ENCODE assay signal across 9 mouse cellular contexts in the genomic region with DNA sequence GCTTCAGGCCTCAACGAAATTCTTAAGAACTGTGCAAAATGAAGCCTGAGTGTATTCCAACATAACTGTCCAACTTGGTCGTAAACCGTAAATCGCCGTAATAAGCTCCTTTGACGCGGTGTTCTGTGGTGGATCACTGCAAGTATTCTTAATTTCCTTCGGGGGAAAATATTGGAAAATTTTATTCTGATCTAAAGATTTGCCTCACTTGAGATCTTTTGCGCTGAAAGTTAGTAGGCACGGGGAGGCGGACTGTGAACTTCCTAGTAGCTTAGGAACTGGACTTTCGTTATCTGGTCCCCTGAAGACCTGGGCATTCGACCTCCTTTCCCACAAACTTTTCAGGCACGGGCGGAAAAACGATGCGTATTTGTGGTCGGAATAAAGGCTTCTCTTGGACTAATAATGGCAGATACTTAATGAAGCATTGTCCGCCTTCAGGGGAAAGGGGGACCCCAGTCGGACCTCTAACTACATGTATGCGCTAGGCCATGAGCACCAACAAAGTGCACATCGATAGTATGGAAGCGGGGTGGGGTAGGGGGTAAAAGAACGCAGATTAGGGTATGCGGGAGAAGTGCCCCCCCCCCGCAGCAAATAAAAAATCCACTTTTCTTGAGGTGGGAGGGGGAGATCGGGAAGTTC.
DNase-seq lines count a peak whose midpoint lies in the region; ATAC-seq and TF ChIP-seq lines count a peak whose summit lies in the region.
"Had no signal": no experiment of that assay in that cellular context is flagged by ENCODE, and none has a peak within 500 bp of the region (broad histone marks: within the 10 kb centered on the region; RNA-seq: fewer than 3 reads in every experiment).

No protein-coding gene starts in this region.

- peak overlapping the region; percentile 35 for H3K4me3 ChIP-seq in gastrocnemius, adult 2 months
- peak overlapping the region; percentile 69 for H3K4me3 ChIP-seq in forebrain, embryonic 16.5 days (replicated peaks; ENCODE audit: low read length)
- H3K4me3 ChIP-seq in midbrain, embryonic 16.5 days (ENCODE audit: low read depth, low read length), result peak overlapping the region; percentile 44
- no peak overlapping the region for H3K4me3 ChIP-seq in heart, embryonic 10.5 days

- peaks cover 13% of the 10 kb centered on the region for H3K4me1 ChIP-seq in forebrain, embryonic 16.5 days (replicated peaks; ENCODE audit: control insufficient read depth, insufficient read depth, low read length)
- peaks cover 9% of the 10 kb centered on the region; the same call in 1 of the 2 replicates for H3K4me1 ChIP-seq in midbrain, embryonic 16.5 days (ENCODE audit: control insufficient read depth, insufficient read depth, low read length)
- peaks cover 8% of the 10 kb centered on the region for H3K4me1 ChIP-seq in heart, embryonic 10.5 days

- 1% methylated on average over 27 of the region's 27 CpGs for WGBS in forebrain, embryonic 16.5 days
- WGBS in midbrain, embryonic 16.5 days, result 3% methylated on average over 27 of the region's 27 CpGs
- WGBS in heart, embryonic 10.5 days, result 5% methylated on average over 27 of the region's 27 CpGs

- TF ChIP-seq CTCF in gastrocnemius, adult 2 months (IDR thresholded peaks at IDR 0.05), result no peak

- no peak for DNase-seq in gastrocnemius, adult 2 months
- no peak for DNase-seq in gastrocnemius, adult 18-20 months (ENCODE audit: low spot score)
- peak; percentile 44 to 64 for DNase-seq in cerebellum, postnatal 10 days
- no peak for DNase-seq in yolk sac, embryonic 10.5 days (ENCODE audit: low spot score)
- no peak for DNase-seq in adrenal gland, postnatal 4 days (ENCODE audit: low spot score in 2 of 2)
- DNase-seq in heart, embryonic 10.5 days (ENCODE audit: low spot score), result no peak
- DNase-seq: kidney, postnatal 25 days had no signal

- no peaks in the 10 kb centered on the region for H3K9me3 ChIP-seq in forebrain, embryonic 16.5 days (ENCODE audit: control insufficient read depth, low read length)
- no peaks in the 10 kb centered on the region for H3K9me3 ChIP-seq in midbrain, embryonic 16.5 days (replicated peaks; ENCODE audit: control insufficient read depth, low read length, poor library complexity, severe bottlenecking)
- no peaks in the 10 kb centered on the region for H3K9me3 ChIP-seq in heart, embryonic 10.5 days

- H3K27me3 ChIP-seq in forebrain, embryonic 16.5 days (replicated peaks; ENCODE audit: control insufficient read depth, insufficient read depth, low read length), result no peaks in the 10 kb centered on the region
- H3K27me3 ChIP-seq in midbrain, embryonic 16.5 days (ENCODE audit: control insufficient read depth, insufficient read depth, low read depth, low read length), result peaks cover 6% of the 10 kb centered on the region; the same call in 1 of the 2 replicates
- H3K27me3 ChIP-seq in heart, embryonic 10.5 days (ENCODE audit: insufficient read depth, poor library complexity, severe bottlenecking), result peaks cover 99% of the 10 kb centered on the region

- no peak for ATAC-seq in forebrain, embryonic 16.5 days
- no peak for ATAC-seq in midbrain, embryonic 16.5 days

- H3K27ac ChIP-seq in gastrocnemius, adult 2 months, result no peak overlapping the region
- peak overlapping the region; percentile 100 for H3K27ac ChIP-seq in forebrain, embryonic 16.5 days (ENCODE audit: low read length)
- H3K27ac ChIP-seq in midbrain, embryonic 16.5 days (ENCODE audit: low read length), result peak overlapping the region; percentile 88
- no peak overlapping the region for H3K27ac ChIP-seq in heart, embryonic 10.5 days

- H3K36me3 ChIP-seq in forebrain, embryonic 16.5 days (ENCODE audit: control insufficient read depth, insufficient read depth), result no peaks in the 10 kb centered on the region
- H3K36me3 ChIP-seq in midbrain, embryonic 16.5 days (ENCODE audit: control insufficient read depth, insufficient read depth, low read length), result no peaks in the 10 kb centered on the region
- H3K36me3 ChIP-seq in heart, embryonic 10.5 days, result no peaks in the 10 kb centered on the region

- intact Hi-C loops in gastrocnemius, adult 2 months (cut with DNase I), result loop anchor here (2.0 to 10.0 kb wide), 2 partner anchors 629 to 1043 kb away; no protein-coding TSS in a partner anchor

- peak overlapping the region; percentile 100 for H3K9ac ChIP-seq in forebrain, embryonic 16.5 days (replicated peaks; ENCODE audit: low read depth, low read length)
- peak overlapping the region; percentile 66 for H3K9ac ChIP-seq in midbrain, embryonic 16.5 days (ENCODE audit: low read depth, low read length)

- peak overlapping the region; percentile 86 for H3K4me2 ChIP-seq in forebrain, embryonic 16.5 days (ENCODE audit: low read length)
- peak overlapping the region; percentile 63 for H3K4me2 ChIP-seq in midbrain, embryonic 16.5 days (ENCODE audit: low read length)

Comparison
In these comparisons a context has a peak if more than half of its experiments do, and no peak if none do; other contexts are left out.
1. DNase-seq: peak in cerebellum, postnatal 10 days (2 of 2); none in gastrocnemius, adult 2 months (single experiment), gastrocnemius, adult 18-20 months (single experiment), yolk sac, embryonic 10.5 days (single experiment), adrenal gland, postnatal 4 days (0 of 2) and heart, embryonic 10.5 days (single experiment).
2. H3K27ac ChIP-seq: peak in forebrain, embryonic 16.5 days (single experiment) and midbrain, embryonic 16.5 days (single experiment); none in gastrocnemius, adult 2 months (single experiment) and heart, embryonic 10.5 days (single experiment).